Mouse (Mus musculus) embryo, embryonic 10.5 days (tissue): ENCODE measurements around the gene Arglu1.
A peak's percentile ranks its signal among the peaks of the same experiment; 100 is the strongest.

ENCODE experiments used
- DNase-seq: peaks from one replicate; pipeline ENCODE4 v3.0.0-alpha.2; 2015; ENCODE audit warnings: low spot score

Arglu1 gene

DNA sequence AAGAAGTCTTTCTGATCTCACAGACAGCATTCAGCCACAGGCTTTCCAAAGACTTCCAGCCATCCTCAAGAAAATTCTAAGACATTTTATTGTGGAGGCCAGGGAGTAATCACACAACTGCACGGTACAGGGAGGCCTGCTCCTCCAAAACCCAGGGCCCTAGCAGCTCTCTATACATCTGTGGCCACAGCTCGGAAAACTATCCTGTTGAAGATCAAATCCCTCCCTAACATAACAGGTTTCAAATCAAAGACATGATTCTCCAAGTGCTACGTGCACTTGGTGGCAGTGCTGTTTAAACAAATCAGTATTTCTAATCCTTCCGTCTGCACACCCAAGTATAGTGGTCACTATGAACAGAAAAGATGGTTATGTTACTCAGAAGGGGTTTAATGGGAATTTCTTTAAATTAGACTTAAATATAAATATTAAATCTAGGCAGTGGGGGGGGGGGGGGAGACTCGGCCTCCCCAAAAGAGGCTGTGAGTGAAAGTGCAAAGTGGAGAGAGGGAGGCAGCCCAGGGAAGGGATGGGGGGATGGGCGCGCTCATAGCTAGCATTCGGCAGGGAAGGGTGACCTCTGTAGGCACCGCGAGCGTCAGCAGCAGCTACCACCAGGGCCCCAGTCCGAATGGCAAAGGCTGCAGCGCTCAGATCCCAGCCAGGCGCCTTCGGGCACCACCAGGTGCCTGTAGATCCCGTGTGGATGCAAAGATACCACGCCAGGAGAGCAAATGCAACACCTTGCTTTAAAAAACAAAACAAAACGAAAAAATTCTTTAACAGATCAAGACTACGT, 31.7 kb downstream of the Arglu1 start:
- DNase-seq = peak; percentile 93

DNA sequence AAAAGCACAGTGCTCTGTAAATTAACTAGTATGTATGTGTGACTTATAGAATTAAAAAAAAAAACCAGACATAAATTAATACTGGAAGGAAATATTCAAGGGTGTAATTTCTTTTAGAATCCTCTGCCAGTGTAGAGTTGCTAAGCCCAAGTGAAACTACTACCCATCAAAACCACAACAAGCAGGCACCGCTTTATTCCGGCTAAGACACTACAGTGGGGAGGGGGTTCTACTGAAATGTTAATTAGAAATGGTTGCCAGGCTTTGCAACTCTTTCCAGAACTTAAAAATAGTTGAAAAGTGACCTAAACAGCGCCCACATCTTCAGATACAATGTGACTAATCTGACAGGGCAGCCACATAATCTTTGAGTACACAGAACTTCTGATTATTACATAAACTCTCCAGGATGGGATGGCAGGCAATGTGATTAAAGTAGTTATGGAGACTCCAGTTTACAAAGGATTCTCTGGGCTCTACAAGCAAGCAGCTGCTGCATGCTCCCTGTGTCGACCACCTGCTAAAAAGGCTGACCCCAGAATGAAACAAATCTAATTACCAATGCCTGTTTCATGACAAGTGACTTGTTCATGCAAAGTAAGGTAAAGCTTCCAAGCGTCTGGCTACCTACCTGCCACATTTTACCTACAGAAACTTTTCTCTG, 32.5 kb downstream of the Arglu1 start:
- peak; percentile 49 for DNase-seq

- peak; percentile 62 for DNase-seq
Measured at GRCm38 (mm10) chr8:8656578-8657441, 33.5 kb downstream of the Arglu1 start.

DNA sequence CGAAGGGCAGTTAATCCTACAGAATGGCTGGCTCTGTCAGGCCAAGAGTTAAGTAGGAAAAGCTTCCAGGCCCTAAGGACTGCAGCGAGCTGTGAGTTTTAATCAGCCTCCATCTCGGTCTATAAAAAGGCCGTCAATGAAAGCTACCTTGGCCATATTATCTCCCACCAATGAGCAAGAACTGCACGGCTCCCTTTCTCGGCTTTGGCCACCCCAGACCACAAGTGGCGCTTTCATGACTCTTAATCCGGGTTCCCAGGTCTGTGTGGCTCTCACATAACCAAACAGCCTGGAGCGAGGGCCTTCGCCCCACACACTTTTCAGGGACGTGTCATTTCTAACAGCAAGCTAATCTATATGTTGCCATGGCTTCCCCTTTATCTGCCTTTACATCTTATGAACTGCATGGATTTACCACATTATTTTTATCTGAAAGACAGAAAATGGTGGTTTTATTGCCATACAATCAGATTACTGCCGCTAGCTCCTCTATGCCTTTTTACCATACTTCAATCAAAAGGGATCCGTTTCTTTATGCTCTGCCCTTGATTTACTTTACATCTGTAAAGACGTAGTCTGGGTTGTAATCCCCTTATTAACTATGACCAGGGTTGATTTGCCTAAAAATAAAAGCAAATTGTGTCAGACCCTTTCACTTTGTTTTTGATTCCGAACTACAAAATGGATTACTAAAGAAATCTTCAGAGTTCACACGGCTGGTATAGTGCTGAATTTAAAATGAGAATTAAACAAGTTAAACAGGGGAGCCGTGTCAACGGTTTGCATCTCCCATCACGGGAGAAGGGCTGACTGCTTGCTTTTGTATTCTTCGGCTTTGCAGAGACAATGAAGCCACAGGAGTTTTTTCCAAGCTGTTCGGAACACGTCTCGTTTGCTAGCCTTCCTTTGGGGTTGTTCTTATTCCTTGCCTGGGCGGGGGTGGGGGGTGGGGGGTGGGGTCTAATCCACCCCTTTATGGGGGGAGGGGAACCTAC, 34.7 kb downstream of the Arglu1 start:
- DNase-seq = peak; percentile 71

GRCm38 (mm10) chr8:8653906-8654489, 36.3 kb downstream of the Arglu1 start:
- peak; percentile 73 for DNase-seq

DNA sequence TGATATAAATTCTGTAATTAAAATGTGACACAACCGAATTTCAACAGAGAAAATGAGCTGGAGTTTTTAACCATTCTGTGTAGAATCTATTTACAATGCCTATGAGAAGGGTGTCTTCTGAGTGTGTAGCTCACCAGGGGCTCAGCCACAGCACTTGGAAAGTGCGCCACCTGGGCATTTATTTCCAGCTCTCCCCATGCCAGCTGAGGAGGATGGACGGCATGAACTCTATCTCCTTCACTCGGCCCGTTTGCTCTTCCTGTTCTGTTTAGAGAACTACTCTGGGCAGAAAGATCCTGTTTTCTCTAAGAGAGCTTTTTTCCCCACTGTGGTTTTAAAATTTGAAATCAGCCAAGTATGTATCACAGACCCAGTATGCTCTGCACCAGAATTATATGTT, 37.0 kb downstream of the Arglu1 start:
- no peak for DNase-seq

GRCm38 (mm10) chr8:8652388-8652787, 37.9 kb downstream of the Arglu1 start:
- DNase-seq = no peak

GRCm38 (mm10) chr8:8649944-8650343, 40.4 kb downstream of the Arglu1 start:
- DNase-seq = no peak

DNA sequence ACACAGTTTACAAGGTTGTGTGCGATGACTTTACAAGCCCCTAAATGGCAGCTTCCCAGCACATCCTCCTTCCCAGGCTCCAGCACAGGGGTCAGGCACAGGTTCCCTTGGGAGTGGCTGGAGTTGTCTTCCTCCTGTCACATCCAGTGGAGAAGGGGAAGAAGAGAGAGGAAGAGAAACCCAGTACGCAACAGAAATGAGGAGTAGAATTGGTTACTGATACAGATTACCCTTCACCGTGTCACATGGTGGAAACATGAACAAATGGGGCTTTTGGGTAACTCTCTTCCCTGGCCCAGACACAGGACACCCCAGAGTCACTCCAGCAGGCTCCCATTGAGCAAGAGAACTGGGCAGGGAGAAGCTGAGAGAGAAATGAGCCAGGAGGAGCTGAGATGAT, 40.8 kb downstream of the Arglu1 start:
- DNase-seq = no peak

- no peak for DNase-seq
Measured at GRCm38 (mm10) chr8:8648686-8649085, 41.6 kb downstream of the Arglu1 start.

- DNase-seq = no peak
Measured at GRCm38 (mm10) chr8:8647824-8648223, 42.5 kb downstream of the Arglu1 start.

- DNase-seq = no peak
Measured at GRCm38 (mm10) chr8:8647319-8647718, 43.0 kb downstream of the Arglu1 start.

DNA sequence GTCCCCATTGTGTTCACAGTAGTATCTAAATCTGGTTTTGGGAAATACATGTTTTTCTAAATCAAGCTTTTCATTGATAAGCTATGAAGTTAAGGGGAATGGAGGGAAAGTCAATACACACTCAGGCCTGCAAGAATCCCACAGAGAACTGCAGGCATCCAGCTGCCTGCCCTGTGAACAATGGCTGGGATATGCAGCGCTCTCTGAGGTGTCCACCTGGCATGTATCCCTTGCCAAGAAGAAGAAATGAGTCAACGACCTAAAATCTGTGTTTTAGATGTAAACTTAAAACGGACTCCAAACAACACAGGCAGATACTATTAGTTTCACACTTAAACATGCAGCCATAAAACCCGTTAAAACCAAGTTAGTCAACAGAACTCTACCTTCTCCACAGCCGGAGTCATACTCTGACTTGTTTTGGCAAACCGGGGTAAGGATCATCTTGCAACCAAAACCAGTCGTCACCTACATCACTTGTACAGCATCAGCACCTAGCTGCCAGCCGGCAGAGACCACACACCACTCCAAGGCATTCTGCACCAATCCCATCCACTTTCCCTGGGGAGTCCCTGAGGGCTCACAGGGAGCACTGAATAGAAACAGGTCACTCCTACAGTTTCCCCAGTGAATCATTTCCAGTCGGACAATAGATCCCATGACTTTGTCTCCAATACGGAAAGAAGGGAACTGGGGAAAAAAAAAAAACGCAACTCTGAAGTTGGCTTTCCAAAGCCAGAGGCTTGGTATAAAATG, 46.0 kb downstream of the Arglu1 start:
- DNase-seq = no peak

DNA sequence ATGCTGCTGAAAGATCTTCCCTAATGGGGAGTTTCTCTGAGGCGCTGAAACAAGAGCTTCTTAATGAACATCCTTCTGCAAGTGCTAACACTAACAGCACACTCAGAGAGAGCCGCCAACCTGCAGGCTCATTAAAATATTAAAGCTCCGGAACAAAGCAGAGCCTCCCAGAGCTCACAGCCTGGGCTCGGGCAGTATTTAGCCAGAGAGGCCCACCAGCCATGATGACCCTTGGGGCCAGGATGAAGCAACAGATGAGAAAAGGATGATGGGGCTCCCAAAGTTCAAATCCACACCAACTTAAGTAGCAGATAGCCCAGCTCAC, 50.1 kb downstream of the Arglu1 start:
- peak; percentile 44 for DNase-seq

- no peak for DNase-seq
Measured at GRCm38 (mm10) chr8:8639569-8640263, 50.6 kb downstream of the Arglu1 start.

- no peak for DNase-seq
Measured at GRCm38 (mm10) chr8:8631394-8631793, 58.9 kb downstream of the Arglu1 start.

DNA sequence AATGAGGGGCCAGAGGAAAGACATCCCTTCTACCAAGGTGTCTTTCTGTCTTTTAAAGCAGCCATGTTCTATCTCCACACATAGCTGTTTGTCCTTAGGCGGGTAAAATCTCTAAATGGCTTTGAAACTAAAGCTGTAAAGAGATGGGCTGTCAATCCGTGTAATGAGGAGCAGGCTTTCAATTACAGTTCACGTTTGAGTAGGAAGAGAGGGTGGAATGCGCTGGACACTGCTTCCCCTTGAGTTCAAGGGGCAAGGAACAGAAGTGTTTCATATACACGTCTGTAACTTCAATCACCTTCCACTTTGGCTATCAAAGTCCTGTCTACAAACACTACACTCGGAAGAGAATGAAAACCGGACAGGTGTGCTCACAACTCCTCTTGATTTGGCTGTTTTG, 66.3 kb downstream of the Arglu1 start:
- no peak for DNase-seq

- no peak for DNase-seq
Measured at GRCm38 (mm10) chr8:8623486-8623885, 66.8 kb downstream of the Arglu1 start.

DNA sequence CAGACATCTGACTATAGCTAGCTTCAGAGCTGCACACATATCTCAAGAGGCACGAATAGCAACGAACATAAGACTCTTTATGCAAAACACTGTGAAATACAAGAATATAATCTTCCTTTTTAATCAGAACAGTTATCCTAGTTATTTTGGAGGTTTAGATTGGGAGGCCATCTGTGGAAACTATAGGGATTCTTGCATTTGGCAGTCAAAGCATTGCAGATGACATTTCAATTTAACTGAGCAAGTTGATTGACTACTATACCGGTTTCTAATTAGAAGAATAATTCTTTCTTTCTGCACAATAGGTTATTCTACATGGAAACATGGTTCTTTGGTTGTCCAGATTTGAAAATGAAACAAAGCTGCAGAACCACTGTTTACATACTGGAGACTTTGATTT, 67.8 kb downstream of the Arglu1 start:
- DNase-seq = no peak

DNA sequence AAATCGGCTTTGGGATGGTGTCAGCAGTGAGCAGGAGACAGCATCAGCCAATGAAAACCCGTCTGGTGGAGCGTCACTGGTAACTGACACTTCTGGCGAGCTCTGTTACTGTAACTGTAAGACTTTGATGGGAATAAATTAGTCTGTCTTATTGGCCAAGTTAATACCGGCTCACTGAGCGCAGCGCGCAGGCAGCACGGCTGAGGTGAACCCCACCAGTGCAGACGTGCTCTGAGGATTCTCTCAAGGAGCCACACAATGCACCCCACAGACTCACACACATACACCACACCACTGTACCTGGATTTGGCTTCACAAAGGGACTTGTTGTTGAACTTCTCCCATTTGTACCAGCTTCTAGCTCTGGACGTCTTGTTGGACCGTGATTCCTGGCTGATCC, 68.3 kb downstream of the Arglu1 start:
- DNase-seq = no peak
